Mouse (Mus musculus): ENCODE data around the gene Zfp84.

GRCm38 (mm10) chr7:29783871-29784551, 15.7 kb downstream of the Zfp84 start, which contains the start of gene Zfp30:
- TF ChIP-seq POLR2A (IDR thresholded peaks at IDR 0.05; ENCODE audit: insufficient read depth, low read length), result no peak
- no peak for TF ChIP-seq CTCF (IDR thresholded peaks at IDR 0.05; ENCODE audit: low read depth, low read length)
- TF ChIP-seq EP300 (IDR thresholded peaks at IDR 0.05; ENCODE audit: insufficient read depth, low read depth, low read length), result no peak

All from ES-Bruce4 (cell line).